Mouse (Mus musculus) frontal cortex, postnatal 14 days (tissue): ENCODE results near the gene Grm1.
A peak's percentile ranks its signal among the peaks of the same experiment; 100 is the strongest.
"Not testable (repeated sequence)": the region's sequence is repeated elsewhere in the genome, so short reads cannot be mapped to it uniquely, and the experiment has no call there.

Experiments used
- DNase-seq, 2 experiments: peaks; one replicate each; pipeline ENCODE4 v3.0.0; 2022; ENCODE audit warnings: low spot score in 2 of 2

The Grm1 gene

GRCm38 (mm10) chr10:11081611-11082398 is at the start of gene Grm1:
Gene Grm1, minus strand, starts transcription at chr10:11082356.
- peak; percentile 38 to 47 for DNase-seq

DNA sequence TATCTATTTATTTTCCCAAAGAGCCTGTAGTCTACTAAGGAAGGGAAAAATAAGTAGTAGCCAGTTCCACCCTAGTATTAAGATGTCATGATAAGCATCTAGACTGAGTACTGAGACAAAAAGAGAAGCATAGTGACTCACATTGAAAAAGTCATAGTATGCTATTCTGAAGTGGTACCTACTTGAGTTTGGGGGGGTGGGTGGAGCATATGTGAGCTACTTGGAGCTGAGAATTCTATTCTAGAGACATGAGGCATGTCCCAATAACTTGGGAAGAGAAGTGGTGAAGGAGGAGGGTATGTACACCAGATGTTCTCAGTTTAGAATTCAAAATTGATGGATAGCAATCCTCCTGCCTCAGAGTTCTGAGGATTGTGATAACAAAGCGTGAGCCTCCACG is 39.6 kb upstream of the Grm1 start:
- no peak for DNase-seq

DNA sequence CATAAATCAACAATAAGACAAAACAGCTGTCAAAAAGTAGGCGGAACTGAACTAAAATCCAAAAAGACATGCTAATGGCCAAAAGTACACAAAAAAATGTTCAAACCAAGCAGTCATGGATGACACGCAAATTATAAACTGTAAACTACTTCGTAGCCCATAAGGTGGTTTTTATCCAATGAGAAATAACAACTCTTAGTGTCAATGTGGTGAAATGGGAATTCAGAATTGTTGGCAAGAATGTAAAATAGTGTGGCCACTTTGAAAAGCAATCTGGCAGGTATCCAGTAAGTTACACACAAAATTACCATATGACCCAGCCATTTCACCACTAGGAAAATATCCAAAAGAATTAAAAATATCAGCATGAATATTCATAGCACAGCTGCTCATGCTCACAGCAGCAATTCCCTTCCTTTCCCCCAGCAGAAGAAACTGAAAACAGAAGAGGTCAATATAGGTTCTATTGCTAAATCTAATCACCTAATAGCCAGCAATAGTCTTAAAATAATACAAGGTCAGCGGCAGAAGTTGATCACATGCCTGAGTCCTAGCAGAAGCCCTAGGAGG is 16.4 kb upstream of the Grm1 start:
- DNase-seq, result no peak

DNA sequence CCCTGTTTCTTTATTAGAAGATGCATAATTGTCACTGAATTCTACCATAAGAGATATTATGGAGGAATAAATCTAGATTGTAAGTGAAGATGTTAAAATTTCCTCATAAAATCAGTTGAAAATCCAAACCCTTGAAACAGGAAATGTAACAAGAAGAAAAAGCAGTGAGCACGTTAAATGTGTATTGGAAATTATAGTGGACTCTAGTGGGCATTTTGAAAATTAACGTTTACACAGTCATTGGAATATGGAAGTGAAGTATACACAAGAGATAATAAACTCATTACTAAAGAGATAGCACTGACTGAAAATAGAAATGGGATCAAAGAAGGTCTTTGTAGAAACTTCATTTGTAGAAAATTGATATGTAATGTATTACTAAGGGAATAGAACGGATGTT is 4.2 kb upstream of the Grm1 start:
- no peak for DNase-seq

GRCm38 (mm10) chr10:11080725-11081610 is 1.2 kb downstream of the Grm1 start:
- DNase-seq, result no peak

DNA sequence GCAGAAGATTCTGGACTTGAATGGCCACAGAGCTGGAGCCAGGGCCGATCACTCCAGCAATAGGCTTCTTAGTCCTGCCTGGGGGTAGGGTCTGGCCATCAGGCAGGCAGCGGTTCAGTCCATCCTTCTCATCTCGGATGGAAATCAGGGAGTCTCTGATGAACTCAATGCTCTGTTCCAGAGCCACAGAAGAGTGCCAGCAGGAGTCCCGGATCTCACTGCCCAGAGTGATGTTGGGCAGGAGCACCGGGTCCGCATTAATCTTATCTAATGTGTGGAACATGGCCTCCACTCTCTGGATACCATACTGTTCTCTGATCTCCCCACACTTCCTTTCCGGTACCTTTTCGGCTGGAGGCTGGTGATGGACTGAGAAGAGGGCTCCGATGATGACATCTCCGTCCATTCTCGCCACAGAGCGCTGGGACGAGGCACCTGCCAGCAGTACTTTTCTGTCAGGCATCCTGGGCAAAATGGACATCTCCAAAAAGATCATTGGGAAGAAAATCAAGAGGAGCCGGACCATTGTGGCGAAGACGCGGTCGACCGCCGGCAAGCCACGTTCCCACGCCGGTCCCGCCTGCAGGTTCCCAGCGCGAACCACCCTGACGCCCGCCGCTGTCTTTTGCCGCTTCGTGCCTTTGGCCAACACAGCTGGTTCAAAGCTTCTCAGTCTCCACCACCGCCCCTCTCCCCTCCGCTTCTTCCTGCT is 2.0 kb downstream of the Grm1 start:
- DNase-seq, result peak in 1 of 2 experiments; percentile 11

DNA sequence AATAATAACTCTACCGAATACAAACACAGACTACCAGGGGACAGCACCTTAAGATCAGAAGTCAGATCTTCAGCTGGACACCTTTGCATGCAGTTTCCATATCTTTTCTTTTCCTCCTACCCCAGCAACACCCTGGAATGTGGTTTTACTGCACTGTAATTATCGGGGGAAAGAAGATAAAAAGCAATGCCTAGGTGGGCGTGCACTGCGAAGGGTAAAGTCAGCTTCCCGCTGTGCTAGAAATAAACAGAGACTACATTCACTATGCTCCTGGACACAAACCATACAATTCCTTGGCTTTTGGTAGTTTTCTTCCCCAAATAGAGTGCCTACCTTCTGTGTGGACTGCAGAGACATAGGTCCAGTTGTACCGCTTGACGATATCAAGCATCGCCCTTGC is 2.6 kb downstream of the Grm1 start:
- no peak for DNase-seq

DNA sequence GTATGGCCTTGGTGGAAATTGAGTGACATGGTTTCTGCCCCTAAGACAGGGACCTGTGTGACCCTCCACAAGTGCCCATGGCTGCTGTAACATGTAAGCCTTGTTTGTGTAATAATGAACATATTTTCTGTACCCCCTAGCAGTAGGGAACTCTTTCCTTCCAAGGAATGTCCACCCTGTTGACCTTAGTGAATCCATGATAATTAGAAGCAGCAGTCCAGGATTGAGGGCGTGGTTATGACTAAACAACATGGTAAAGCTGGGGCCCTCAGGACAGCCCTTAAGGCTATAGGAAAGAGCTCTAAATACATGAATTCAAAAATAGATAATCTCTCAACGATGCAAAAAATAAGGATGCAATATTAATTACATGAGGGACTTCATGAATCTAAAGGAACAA is 17.0 kb downstream of the Grm1 start:
- no peak for DNase-seq

- peak in 1 of 2 experiments; percentile 22 for DNase-seq
These were observed 20.7 kb downstream of the Grm1 start for GRCm38 (mm10) chr10:11061318-11062071.

- DNase-seq, result no peak
These were observed 32.8 kb downstream of the Grm1 start for GRCm38 (mm10) chr10:11049361-11049760.

- DNase-seq, result not testable (repeated sequence)
These were observed 36.7 kb downstream of the Grm1 start for GRCm38 (mm10) chr10:11045421-11045820.

GRCm38 (mm10) chr10:11044455-11045106 is 37.6 kb downstream of the Grm1 start:
- no peak for DNase-seq

GRCm38 (mm10) chr10:11039323-11039722 is 42.8 kb downstream of the Grm1 start:
- DNase-seq, result no peak

DNA sequence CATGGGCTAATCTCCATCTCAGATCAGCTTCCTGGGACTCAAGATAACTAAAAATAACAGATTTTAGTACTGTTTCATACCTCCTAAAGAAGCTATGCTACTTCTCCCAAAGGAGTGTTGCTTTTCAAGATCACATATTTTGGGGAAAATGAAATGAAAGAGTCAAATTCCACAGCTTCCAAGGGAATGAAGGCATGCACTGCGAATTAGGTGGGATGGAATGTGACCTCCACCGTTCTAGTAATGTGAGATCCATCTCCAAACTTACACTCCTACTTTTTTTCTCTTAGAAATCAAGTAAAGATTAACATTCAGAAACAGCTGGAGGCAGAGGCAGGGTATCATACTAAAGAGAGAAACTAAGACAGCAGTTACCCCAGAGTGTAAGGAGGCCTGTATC is 49.9 kb downstream of the Grm1 start:
- DNase-seq, result no peak

- DNase-seq, result no peak
These were observed 56.2 kb downstream of the Grm1 start for GRCm38 (mm10) chr10:11025764-11026518.

DNA sequence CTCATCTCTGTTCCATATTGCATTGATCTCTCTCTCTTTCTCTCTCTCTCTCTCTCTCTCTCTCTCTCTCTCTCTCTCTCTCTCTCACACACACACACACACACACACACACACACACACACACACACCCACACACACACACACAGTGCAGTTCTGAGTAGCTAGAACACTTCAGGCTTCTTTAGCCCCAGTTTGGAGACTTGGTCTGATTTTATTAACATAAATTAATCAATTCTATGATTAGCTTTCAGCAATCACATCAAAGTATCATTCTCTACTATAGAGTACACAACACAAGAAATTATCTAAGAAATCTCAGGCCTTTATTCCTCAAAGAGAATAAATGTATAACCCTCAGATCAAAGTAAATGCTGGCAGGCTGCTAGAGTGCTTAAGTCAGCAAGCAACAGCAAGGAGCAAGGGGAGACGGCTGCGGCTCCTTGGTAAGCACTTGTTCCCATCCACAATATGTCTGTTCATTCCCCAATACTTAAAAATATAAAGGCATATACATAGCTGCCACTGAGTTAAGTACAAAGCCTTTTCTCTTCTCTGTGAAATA is 63.1 kb downstream of the Grm1 start:
- DNase-seq, result no peak

DNA sequence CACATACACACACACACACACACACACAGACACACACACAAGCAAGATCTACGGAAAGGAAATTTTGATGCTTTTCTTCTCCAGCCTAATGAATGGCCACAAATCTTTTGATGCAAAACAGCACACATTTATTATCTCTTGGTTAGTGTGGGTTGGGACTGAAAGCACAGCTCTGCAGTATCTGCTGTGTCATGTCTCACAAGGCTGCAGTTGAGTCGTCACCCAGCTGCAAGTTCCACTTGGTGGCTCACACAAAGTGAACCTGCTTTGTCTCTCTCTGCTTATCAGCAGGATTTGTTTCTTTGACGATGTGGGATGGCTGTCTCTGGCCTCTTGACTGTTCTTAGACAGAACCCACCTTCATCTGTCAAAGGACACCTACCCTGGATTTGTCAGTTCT is 68.5 kb downstream of the Grm1 start:
- no peak for DNase-seq

GRCm38 (mm10) chr10:10996766-10997165 is 85.4 kb downstream of the Grm1 start:
- DNase-seq, result no peak

DNA sequence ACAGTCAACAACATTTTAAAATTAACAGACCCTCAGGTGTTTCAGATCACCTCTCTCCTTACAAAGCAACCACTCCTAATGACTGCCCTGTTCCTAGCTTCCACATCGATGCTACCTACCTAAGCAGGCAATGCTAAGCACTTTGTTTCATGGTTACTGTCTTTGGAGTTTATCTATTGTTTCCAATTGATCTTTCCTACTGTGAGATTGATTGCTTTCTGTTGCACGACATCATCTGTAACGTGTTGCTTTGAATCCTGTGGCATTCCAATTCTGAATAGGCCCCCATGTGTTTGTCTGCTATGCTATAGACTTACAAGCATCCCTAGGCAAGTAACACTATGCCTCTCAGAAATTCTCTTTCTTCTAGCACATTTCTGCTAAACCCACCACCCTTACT is 90.4 kb downstream of the Grm1 start:
- no peak for DNase-seq

- no peak for DNase-seq
These were observed 110.8 kb downstream of the Grm1 start for GRCm38 (mm10) chr10:10971311-10971710.
